Mouse (Mus musculus): ENCODE data around the gene Cdkn1b.

- no peak for TF ChIP-seq CTCF (IDR thresholded peaks at IDR 0.05; ENCODE audit: borderline replicate concordance, insufficient read depth, low read length)
- no peak for TF ChIP-seq POLR2A (IDR thresholded peaks at IDR 0.05; ENCODE audit: low read depth, low read length)
Measured at GRCm38 (mm10) chr6:134963910-134964309, 43.7 kb downstream of the Cdkn1b start.
